21 mouse cellular contexts compared by ENCODE assay signal in the genomic region with DNA sequence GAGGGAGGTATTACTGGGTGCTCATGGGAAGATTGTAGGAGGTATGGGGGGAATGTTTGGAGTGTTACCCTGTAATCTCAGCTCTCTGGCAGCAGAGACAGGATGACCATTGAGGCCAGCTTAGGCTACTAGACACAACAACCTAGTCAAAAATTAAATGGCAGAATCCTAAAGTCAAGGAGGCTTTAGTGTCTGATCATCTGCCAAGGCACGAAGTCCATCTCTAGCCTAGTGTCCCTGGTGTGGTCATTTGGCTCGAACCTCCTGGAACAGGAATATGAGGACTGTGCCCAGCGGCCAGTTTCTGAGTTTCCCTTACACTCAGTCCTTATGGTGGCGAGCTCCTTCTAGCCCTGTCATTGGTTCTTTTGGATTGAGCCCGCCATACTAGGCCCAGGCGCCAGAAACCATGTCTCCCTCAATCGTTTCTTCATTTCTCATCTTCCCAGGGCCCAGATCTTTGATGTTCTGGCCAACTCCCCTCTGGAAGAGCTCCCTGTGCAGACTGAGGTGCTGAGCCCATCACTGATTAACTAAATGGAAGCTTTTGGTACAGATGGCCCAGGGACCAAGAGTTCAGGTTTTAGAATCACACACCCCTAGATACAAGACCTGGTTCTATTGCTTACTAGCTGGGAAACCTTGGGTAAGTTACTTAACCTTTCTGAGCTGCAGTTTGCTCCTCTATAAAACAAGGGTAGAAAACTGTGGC. TPM values are rescaled to one million over a fixed set of nuclear protein-coding genes. Genes with fewer than 3 reads are reported as not detected.
DNase-seq lines count a peak whose midpoint lies in the region; ATAC-seq lines count a peak whose summit lies in the region.
"Had no signal": no experiment of that assay in that cellular context is flagged by ENCODE, and none has a peak within 500 bp of the region (broad histone marks: within the 10 kb centered on the region; RNA-seq: fewer than 3 reads in every experiment).

No protein-coding gene starts in this region.

- H3K4me2 ChIP-seq in heart, embryonic 16.5 days (ENCODE audit: low read depth, low read length), result no peak overlapping the region
- no peak overlapping the region for H3K4me2 ChIP-seq in liver, embryonic 13.5 days
- no peak overlapping the region for H3K4me2 ChIP-seq in hindbrain, embryonic 13.5 days
- H3K4me2 ChIP-seq: embryonic facial prominence, embryonic 12.5 days; midbrain, embryonic 15.5 days had no signal

- H3K9me3 ChIP-seq in heart, embryonic 10.5 days, result no peaks in the 10 kb centered on the region
- H3K9me3 ChIP-seq in heart, embryonic 16.5 days (replicated peaks; ENCODE audit: control insufficient read depth, low read length), result no peaks in the 10 kb centered on the region
- H3K9me3 ChIP-seq in liver, embryonic 13.5 days (replicated peaks), result no peaks in the 10 kb centered on the region
- H3K9me3 ChIP-seq in hindbrain, embryonic 13.5 days, result no peaks in the 10 kb centered on the region
- H3K9me3 ChIP-seq: embryonic facial prominence, embryonic 12.5 days; hindbrain, embryonic 10.5 days; megakaryocyte, embryonic 14.5 days; midbrain, embryonic 15.5 days had no signal

- H3K36me3 ChIP-seq in heart, embryonic 10.5 days, result no peaks in the 10 kb centered on the region
- H3K36me3 ChIP-seq in heart, embryonic 16.5 days (ENCODE audit: control insufficient read depth, insufficient read depth), result no peaks in the 10 kb centered on the region
- H3K36me3 ChIP-seq in liver, embryonic 13.5 days, result no peaks in the 10 kb centered on the region
- H3K36me3 ChIP-seq in hindbrain, embryonic 13.5 days, result no peaks in the 10 kb centered on the region
- H3K36me3 ChIP-seq: embryonic facial prominence, embryonic 12.5 days; hindbrain, embryonic 10.5 days; midbrain, embryonic 15.5 days had no signal

- peaks cover 33% of the 10 kb centered on the region for H3K4me1 ChIP-seq in heart, embryonic 10.5 days
- H3K4me1 ChIP-seq in heart, embryonic 16.5 days (ENCODE audit: control insufficient read depth, insufficient read depth, low read length), result peaks cover 20% of the 10 kb centered on the region
- peaks cover 15% of the 10 kb centered on the region for H3K4me1 ChIP-seq in liver, embryonic 13.5 days (replicated peaks)
- H3K4me1 ChIP-seq in hindbrain, embryonic 13.5 days (replicated peaks), result peaks cover 6% of the 10 kb centered on the region
- H3K4me1 ChIP-seq: embryonic facial prominence, embryonic 12.5 days; hindbrain, embryonic 10.5 days; midbrain, embryonic 15.5 days had no signal

- H3K27me3 ChIP-seq in heart, embryonic 10.5 days (ENCODE audit: insufficient read depth, poor library complexity, severe bottlenecking), result no peaks in the 10 kb centered on the region
- no peaks in the 10 kb centered on the region for H3K27me3 ChIP-seq in heart, embryonic 16.5 days (ENCODE audit: control insufficient read depth, insufficient read depth, low read length)
- no peaks in the 10 kb centered on the region for H3K27me3 ChIP-seq in liver, embryonic 13.5 days
- H3K27me3 ChIP-seq in hindbrain, embryonic 13.5 days, result no peaks in the 10 kb centered on the region
- H3K27me3 ChIP-seq: embryonic facial prominence, embryonic 12.5 days; midbrain, embryonic 15.5 days; Patski had no signal

- ATAC-seq in heart, embryonic 16.5 days (replicated peaks; ENCODE audit: extremely low read depth, insufficient read depth, low FRiP score), result no peak
- peak; percentile 49; the same call in 1 of the 2 replicates for ATAC-seq in liver, embryonic 13.5 days (ENCODE audit: low read depth)
- no peak for ATAC-seq in hindbrain, embryonic 13.5 days (ENCODE audit: low FRiP score)
- ATAC-seq: CD4-positive, CD25-positive, alpha-beta regulatory T cell, adult 4 months; midbrain, embryonic 15.5 days; Patski had no signal

- no peak for DNase-seq in heart, embryonic 10.5 days (ENCODE audit: low spot score)
- no peak for DNase-seq in heart, adult 9 months (ENCODE audit: low spot score in 2 of 2)
- DNase-seq in kidney, adult 18-20 months, result peak; percentile 77
- no peak for DNase-seq in kidney, postnatal 4 days
- no peak for DNase-seq in liver, embryonic 13.5 days
- DNase-seq in embryo, embryonic 11 days, result no peak
- DNase-seq: cerebellum, adult 9-10 months; thymus, postnatal 14 days had no signal

- 86% methylated on average over 7 of the region's 7 CpGs for WGBS in heart, embryonic 10.5 days
- WGBS in heart, embryonic 16.5 days, result 86% methylated on average over 7 of the region's 7 CpGs
- 63% methylated on average over 7 of the region's 7 CpGs for WGBS in liver, embryonic 13.5 days (ENCODE audit: insufficient replicate concordance)
- 96% methylated on average over 7 of the region's 7 CpGs for WGBS in hindbrain, embryonic 13.5 days

- H3K9ac ChIP-seq in heart, embryonic 16.5 days (ENCODE audit: low read length), result no peak overlapping the region
- H3K9ac ChIP-seq in liver, embryonic 13.5 days, result no peak overlapping the region
- H3K9ac ChIP-seq in hindbrain, embryonic 13.5 days, result no peak overlapping the region
- H3K9ac ChIP-seq: embryonic facial prominence, embryonic 12.5 days; midbrain, embryonic 15.5 days had no signal

- H3K4me3 ChIP-seq in heart, embryonic 10.5 days, result no peak overlapping the region
- no peak overlapping the region for H3K4me3 ChIP-seq in heart, embryonic 16.5 days (ENCODE audit: low read length)
- no peak overlapping the region for H3K4me3 ChIP-seq in liver, embryonic 13.5 days (replicated peaks)
- H3K4me3 ChIP-seq in hindbrain, embryonic 13.5 days, result no peak overlapping the region
- H3K4me3 ChIP-seq: embryonic facial prominence, embryonic 12.5 days; hindbrain, embryonic 10.5 days; megakaryocyte, embryonic 14.5 days; midbrain, embryonic 15.5 days; myocyte had no signal

- peak overlapping the region; percentile 81 for H3K27ac ChIP-seq in heart, embryonic 10.5 days
- peak overlapping the region; percentile 88 for H3K27ac ChIP-seq in heart, embryonic 16.5 days (ENCODE audit: low read length)
- no peak overlapping the region for H3K27ac ChIP-seq in liver, embryonic 13.5 days
- H3K27ac ChIP-seq in hindbrain, embryonic 13.5 days, result no peak overlapping the region
- H3K27ac ChIP-seq: embryonic facial prominence, embryonic 12.5 days; hindbrain, embryonic 10.5 days; kidney, postnatal 0 days; midbrain, embryonic 15.5 days had no signal

RNA-seq across cellular contexts. Expression of a gene that starts 10.3 kb away (rescaled TPM):
- polyA plus RNA-seq in heart, embryonic 10.5 days (2016; fragmentation: Nextera tagmentation; extraction: Ambion mirVana), result 2.9 and 3.3 TPM in 2 replicates
- 0.50 and 0.54 TPM in 2 replicates for polyA plus RNA-seq in heart, embryonic 16.5 days (2015; fragmentation: Nextera tagmentation; extraction: Ambion mirVana)
- 0.10 TPM in 2 replicates for polyA plus RNA-seq in liver, embryonic 13.5 days (2015; fragmentation: Nextera tagmentation; extraction: Ambion mirVana)
- 2.9 and 3.9 TPM in 2 replicates for polyA plus RNA-seq in hindbrain, embryonic 13.5 days (2015; fragmentation: Nextera tagmentation; extraction: Ambion mirVana)
- polyA plus RNA-seq: Patski; small intestine, adult 2 months had no signal

RNA-seq across cellular contexts. Expression of a gene that starts 28.3 kb away (rescaled TPM):
- 0.08 and 0.20 TPM in 2 replicates for polyA plus RNA-seq in heart, embryonic 10.5 days (2016; fragmentation: Nextera tagmentation; extraction: Ambion mirVana)
- polyA plus RNA-seq in heart, embryonic 16.5 days (2015; fragmentation: Nextera tagmentation; extraction: Ambion mirVana), result 1.2 and 1.3 TPM in 2 replicates
- 0.12 and 0.17 TPM in 2 replicates for polyA plus RNA-seq in liver, embryonic 13.5 days (2015; fragmentation: Nextera tagmentation; extraction: Ambion mirVana)
- polyA plus RNA-seq in hindbrain, embryonic 13.5 days (2015; fragmentation: Nextera tagmentation; extraction: Ambion mirVana), result 0.27 and 0.71 TPM in 2 replicates
- polyA plus RNA-seq: CD4-positive, CD25-positive, alpha-beta regulatory T cell, adult 4 months; embryonic facial prominence, embryonic 12.5 days; hindbrain, embryonic 10.5 days; limb, embryonic 11.5 days; neural tube, embryonic 14.5 days; Patski had no signal

Comparison
In these comparisons a context has a peak if more than half of its experiments do, and no peak if none do; other contexts are left out.
1. H3K27ac ChIP-seq: peak in heart, embryonic 10.5 days (single experiment) and heart, embryonic 16.5 days (single experiment); none in liver, embryonic 13.5 days (single experiment) and hindbrain, embryonic 13.5 days (single experiment).